Mouse (Mus musculus): Measurements from ENCODE around the gene Hs6st1.

The Hs6st1 gene

DNA sequence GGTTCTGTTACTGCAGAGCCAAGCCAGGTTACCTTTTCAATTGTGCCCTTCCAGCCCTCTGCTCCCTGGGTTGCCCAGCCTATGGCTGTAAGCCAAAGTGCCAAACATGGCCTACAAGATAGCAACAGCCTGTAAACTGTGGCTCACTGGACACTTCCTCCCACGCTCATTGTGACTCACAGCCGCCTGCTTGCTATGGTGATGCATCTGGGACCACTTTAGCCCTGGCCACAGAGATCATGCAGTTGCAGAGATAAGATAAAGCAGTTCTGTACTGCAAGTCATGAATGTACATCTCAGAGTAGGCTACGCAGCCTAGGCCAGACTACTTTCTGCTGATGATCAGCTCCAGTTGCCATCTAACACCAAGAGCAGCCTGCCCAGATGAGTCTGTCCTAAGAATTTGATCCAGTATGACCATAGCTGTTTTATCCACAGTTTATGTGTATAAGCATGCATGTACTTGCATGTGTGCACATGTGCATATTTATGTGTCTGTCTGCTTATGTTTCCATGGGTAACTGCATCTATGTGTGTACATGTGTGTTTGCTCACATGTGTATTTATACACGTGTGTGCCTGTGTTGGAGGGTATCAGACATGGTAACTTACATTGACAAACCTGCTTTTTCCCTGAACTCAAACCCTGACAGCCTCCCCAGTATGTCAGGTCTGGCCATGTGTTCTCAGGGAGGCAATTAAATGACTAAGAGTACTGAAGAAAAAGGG lies 62.3 kb downstream of the Hs6st1 start:
- no peak for DNase-seq

DNA sequence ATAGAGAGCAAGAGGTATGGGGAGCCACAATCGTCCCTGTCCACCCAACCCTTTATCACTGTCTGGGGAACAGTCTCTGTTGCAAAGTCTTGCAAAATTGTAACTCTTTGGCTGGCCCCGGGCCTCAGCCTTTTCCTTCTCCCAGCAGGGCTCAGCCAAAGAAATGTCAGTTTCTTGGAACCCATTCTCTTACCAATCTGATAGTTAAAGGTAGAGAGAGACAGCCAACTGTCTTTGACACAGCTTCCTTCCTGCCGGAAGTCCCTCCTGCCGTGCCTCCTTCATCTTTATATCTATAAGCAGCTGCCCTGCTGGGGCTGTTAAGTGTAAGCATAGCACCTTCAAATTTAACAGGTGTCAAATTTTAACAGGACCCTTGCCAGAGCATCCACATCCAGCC lies 63.0 kb downstream of the Hs6st1 start:
- DNase-seq, result peak in 1 of 2 experiments; percentile 18

DNA sequence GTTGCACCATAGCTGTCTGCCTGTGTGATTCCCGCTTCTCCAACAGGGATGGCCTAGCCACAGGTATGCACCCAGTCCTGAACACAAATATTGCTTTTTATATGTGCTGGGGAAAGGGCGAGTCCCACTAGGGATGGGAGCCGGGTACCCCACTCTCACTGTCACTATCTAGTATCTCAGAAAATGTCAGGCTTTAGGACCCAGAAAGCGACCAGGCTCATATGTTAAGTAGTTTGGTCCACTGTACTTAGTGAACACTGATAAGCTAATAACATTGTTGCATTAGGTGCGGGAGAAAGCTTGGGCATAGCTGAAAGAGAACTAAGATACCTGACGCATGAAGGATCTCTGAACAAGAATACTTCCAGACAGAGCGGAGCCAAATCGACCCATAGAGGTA lies 63.6 kb downstream of the Hs6st1 start:
- DNase-seq, result no peak

DNA sequence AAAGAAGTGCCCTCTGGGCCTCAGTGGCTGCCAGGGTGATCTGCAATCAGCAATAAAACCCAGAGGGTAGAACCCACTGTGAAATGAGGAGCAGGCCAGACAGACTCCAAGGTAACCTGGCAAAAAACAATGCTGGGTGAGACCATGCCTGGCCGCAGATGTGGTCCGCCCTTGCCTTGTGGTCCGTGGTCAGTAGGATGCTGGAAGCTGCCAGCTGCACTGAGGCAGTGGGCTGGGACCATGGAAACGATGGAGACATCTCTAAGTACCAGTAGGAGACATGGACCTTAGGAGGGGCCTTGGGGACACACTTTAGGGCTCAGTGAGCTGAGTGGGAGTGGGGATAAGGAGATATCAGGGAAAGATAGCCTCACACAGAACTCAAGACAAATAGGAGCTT lies 64.0 kb downstream of the Hs6st1 start:
- DNase-seq, result no peak

DNA sequence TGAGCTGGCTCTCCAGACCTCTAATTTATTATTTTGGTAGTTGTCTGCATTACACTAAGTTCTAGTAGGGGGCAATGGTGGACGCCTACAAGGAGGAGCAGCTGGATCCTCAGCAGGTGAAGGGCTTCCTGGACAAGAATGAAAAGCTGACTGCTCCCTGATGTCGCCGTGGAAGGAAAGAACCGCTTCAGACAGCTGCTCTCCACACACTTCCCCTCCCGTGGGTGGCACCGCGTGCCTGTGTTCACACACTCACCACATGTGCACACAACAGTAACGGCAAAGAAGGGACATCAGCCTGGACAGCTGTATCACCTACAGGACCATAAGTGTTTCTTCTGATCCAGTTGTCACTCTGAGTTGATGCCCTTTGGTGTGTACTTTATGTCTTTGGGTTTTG lies 64.8 kb downstream of the Hs6st1 start:
- no peak for DNase-seq

DNA sequence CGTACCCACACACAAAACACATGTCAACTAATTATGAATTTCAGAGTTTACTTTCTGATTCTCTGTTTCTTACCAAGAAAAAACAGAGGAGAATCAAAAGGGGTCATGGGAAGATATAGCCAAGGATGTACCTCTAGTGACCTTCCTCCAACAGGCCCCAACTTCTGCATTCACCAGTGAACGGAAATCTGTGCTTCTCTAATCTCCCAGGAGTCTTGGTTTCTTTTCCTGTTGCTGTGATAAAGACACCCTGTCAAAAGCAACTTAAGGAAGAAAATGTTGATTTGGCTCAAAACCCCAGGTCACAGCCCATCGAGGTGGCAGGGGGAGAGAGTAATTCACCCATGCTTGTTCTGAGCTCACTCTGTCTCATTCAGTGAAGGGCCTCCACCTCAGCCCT lies 65.4 kb downstream of the Hs6st1 start:
- DNase-seq, result no peak

DNA sequence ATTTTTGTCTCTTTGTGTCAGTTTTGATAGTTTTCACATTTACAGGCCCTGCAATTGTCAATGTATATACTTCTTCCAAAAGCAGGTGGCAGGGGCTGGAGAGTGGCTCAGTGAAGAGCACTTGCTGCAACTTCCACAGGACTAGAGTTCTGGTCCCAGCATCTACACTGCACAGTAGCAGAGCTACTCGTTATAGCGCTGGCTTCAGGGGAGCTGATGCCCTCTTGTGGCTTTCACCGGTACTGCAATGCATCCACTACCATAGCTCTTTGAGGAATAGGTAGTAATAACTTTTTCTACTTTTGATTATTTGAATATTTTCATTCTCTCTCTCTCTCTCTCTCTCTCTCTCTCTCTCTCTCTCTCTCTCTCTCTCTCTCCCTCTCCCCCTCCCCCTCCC lies 66.4 kb downstream of the Hs6st1 start:
- peak; percentile 80 to 90 for DNase-seq

DNA sequence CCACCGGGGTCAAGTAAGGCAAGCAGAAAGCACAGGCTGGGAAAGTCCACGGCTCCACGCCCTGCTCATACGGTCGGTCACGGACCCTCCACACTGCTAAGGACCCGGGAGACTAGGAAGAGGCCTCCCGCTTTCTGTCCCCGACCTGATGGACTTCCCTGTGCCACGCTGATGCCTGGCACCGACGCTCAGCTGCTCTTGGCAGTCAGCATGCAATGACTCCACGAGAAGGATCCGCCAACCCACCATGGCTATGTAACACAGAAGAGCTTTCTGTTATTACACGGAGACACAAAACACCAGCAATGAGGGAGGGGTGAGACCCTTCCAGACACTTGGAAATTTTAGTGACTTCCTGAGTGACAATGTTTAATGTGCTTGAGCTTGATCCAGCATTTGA lies 72.1 kb downstream of the Hs6st1 start:
- DNase-seq, result no peak

DNA sequence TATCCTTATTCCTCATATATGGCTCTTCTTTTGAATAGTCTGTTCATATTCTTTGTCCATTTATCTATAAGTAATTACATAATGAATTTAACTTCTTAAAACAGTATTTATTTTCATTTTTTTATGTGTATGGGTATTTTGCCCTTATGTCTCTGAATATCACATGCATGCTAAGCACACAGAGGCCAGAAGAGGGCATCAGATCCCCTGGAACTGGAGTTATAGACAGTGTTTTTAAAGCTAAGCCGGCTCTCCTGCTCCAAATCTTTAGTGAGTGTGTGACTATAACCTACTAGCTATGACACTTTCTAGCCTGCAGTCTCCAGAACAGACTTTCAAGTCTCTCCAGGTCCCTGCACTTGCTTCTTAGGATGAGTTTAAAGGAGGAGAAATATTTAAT lies 76.8 kb downstream of the Hs6st1 start:
- DNase-seq, result peak in 1 of 2 experiments; percentile 70

DNA sequence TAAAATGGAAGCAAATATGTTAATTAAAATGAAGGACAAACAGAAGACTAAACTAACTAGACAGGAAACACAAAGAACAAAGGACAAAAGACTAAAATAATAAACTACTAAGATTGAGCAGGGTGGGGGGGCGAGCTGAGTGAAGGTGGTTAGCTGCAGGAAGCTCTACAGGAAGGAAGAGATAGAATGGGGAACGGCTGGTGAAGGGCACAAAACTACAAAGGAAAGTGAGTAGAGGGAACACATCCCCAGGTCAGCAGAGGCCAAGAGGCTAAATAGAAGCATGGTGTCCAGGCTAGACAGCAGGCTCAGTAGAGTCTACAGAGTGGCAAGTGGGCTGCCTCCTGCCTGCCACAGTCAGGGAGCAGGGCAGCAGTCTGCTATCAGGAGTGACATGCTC lies 80.6 kb downstream of the Hs6st1 start:
- no peak for DNase-seq

DNA sequence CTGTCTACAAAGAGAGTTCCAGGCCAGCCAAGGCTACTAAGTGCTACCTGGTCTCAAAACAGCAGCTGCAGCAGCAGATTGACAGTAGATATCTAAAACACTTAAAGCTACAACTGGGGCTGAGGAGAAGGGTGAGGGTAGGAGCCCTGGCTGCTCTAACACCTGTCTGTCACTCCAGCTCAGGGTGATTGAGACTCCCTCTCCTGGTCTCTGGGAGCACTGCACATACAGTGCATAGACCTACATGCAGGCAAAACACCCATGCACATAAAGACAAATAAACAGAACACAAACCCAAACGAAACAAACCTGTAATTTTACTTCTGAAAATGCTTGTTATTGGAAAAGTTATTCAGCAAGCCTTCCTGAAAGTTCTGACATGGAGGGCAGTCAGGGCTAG lies 81.2 kb downstream of the Hs6st1 start:
- peak in 1 of 2 experiments; percentile 64 for DNase-seq
